Mouse (Mus musculus): ENCODE measurements around the gene Apbb2. TPM values are rescaled to one million over a fixed set of nuclear protein-coding genes. Genes with fewer than 3 reads are reported as not detected.

The Apbb2 gene
- total RNA-seq, 1 experiment from 2014 or later: 0.29 TPM

DNA sequence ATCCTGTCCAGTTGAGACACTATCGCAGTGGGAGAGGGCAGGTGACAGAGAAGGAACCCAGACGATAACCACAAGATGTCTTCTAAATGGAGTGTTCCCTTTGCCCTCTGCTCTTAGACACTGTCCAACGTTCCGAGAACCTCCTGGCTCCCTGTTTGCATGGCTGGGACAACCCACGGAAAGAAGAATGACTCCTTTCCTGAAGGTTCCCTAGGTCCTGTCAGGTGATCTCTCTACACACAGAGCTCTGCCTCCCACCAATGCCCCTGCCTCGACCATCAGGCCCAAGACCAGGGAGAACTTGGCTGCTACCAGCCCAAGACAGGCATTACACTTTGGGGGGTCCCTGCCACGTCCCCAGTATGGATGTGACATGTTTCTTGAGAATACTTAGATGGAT is 89.0 kb downstream of the Apbb2 start:
- no peak for ATAC-seq (replicated peaks; ENCODE audit: insufficient number of reproducible peaks, low FRiP score, low TSS enrichment, poor library complexity, severe bottlenecking)

GRCm38 (mm10) chr5:66528567-66528966 is 90.0 kb downstream of the Apbb2 start:
- no peak for ATAC-seq (replicated peaks; ENCODE audit: insufficient number of reproducible peaks, low FRiP score, low TSS enrichment, poor library complexity, severe bottlenecking)

DNA sequence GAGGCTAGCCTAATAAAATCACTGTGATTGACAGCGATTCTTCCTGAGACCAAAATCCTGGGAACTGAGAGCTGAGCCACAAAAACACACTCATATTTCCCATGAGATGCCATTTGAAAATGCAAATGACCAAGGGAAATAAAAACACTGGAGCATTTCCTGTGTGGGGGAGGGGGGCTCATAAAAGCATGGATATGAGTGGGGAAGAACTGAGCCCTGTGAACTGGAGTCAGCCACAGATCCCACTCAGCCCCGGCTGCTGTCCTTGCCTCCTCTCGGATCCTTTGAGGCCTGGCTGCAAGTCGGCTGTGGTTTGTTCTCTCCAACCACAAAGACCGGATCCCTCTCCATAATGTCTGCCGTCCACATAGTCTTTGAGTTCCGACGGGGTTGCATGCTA is 91.5 kb downstream of the Apbb2 start:
- ATAC-seq (replicated peaks; ENCODE audit: insufficient number of reproducible peaks, low FRiP score, low TSS enrichment, poor library complexity, severe bottlenecking): no peak

- ATAC-seq (replicated peaks; ENCODE audit: insufficient number of reproducible peaks, low FRiP score, low TSS enrichment, poor library complexity, severe bottlenecking): no peak
These were observed 93.6 kb downstream of the Apbb2 start for GRCm38 (mm10) chr5:66525002-66525401.

DNA sequence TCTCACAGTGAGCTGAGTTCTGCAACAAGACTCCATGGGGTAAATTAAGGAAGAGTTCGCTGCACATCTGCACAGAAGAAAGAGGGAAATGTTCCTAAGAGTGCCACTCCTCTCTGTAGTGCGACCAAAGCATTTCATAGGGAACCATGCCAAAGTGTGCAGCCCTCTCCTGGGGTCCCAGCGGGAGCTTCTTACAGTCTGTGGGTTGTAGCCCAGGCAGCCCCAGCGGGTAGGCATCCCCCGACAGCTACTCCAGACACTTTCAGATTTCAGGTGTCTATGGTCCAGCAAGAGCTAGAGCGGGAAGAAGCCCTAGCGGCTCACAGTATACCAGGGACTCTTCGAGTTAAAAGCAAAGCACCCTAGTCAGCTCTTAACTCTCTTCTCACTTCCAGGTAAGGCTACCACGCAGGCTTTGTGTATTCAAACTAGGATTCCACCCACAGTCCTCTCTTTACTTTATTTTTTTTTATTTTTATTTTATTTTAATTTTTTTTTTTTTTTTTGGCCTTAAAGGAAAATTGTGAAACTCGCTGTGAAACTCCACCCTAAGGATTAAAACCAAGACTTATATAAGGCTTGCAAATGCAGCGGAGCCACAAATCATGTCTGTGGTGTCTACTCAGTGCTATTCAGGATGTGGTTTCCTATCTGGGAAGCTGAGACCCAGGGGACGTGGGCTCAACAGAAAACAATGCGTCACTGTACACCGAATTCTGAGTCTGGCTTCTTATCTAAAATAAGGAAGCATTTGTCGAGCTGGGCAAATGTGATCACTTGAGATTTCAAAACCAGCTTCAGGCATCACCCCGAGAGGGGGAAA is 94.7 kb downstream of the Apbb2 start:
- no peak for ATAC-seq (replicated peaks; ENCODE audit: insufficient number of reproducible peaks, low FRiP score, low TSS enrichment, poor library complexity, severe bottlenecking)

DNA sequence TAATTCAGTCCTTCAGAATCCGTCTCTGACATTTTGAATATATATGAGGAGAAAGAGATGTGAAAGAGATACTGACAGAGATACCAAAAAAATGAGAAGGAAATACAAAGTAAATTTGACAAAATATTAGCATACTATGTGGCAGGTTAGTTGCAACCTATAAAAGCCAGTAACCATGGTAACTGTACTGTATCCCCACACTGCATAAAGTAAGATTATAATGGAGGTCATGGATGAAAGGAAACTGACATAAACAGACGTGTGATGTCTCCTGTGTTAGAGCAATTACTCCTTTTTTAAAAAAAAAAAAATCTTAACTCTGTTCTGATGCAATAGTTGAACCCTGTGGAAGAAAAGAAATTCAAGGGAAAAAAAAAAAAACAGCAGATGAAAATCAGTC is 97.3 kb downstream of the Apbb2 start:
- no peak for ATAC-seq (replicated peaks; ENCODE audit: insufficient number of reproducible peaks, low FRiP score, low TSS enrichment, poor library complexity, severe bottlenecking)

DNA sequence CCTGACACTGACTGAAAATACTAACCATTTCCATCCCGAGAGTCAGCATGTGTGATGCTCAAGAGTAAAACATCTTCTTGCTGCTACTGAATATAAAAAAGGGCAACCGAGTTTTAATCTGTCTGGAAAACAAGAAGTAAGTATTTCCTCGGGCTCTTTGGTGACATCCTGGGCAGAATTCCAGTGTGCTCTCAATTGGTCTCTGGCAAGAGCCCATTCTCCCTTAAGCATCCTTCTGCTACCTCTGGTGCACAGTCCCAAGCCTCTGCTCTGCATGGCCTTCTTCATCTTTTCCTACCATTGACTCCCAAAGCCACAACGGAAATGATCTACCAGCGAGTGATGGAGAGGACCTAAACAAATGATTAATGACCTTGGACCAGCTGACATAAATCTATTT is 99.1 kb downstream of the Apbb2 start:
- ATAC-seq (replicated peaks; ENCODE audit: insufficient number of reproducible peaks, low FRiP score, low TSS enrichment, poor library complexity, severe bottlenecking): no peak

- no peak for ATAC-seq (replicated peaks; ENCODE audit: insufficient number of reproducible peaks, low FRiP score, low TSS enrichment, poor library complexity, severe bottlenecking)
These were observed 100.1 kb downstream of the Apbb2 start for GRCm38 (mm10) chr5:66518411-66519006.

DNA sequence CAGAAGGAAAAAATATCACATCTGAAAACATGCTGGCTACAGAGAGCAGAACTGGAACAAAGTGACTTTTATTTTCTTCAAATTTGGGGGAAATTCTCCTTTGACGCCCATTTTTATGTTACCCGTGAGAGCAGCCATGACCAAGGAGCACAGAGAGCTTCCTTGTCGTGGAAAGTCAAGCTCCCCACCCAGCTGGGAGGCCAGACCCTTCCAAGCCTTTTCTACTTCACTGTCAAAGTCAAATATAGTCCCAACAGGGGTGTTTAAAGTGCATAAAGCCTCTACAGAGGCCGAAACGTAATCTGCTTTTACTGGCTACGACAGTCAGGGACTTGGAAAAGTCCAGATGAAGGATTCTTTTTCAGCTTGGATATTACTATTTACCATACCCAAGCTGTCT is 101.1 kb downstream of the Apbb2 start:
- no peak for ATAC-seq (replicated peaks; ENCODE audit: insufficient number of reproducible peaks, low FRiP score, low TSS enrichment, poor library complexity, severe bottlenecking)

- ATAC-seq (replicated peaks; ENCODE audit: insufficient number of reproducible peaks, low FRiP score, low TSS enrichment, poor library complexity, severe bottlenecking): no peak
These were observed 102.3 kb downstream of the Apbb2 start for GRCm38 (mm10) chr5:66516311-66516710.

GRCm38 (mm10) chr5:66515271-66515670 is 103.3 kb downstream of the Apbb2 start:
- ATAC-seq (replicated peaks; ENCODE audit: insufficient number of reproducible peaks, low FRiP score, low TSS enrichment, poor library complexity, severe bottlenecking): no peak

- ATAC-seq (replicated peaks; ENCODE audit: insufficient number of reproducible peaks, low FRiP score, low TSS enrichment, poor library complexity, severe bottlenecking): no peak
These were observed 103.9 kb downstream of the Apbb2 start for GRCm38 (mm10) chr5:66514659-66515058.

GRCm38 (mm10) chr5:66513412-66513811 is 105.2 kb downstream of the Apbb2 start:
- no peak for ATAC-seq (replicated peaks; ENCODE audit: insufficient number of reproducible peaks, low FRiP score, low TSS enrichment, poor library complexity, severe bottlenecking)

- no peak for ATAC-seq (replicated peaks; ENCODE audit: insufficient number of reproducible peaks, low FRiP score, low TSS enrichment, poor library complexity, severe bottlenecking)
These were observed 106.1 kb downstream of the Apbb2 start for GRCm38 (mm10) chr5:66512519-66512918.

- ATAC-seq (replicated peaks; ENCODE audit: insufficient number of reproducible peaks, low FRiP score, low TSS enrichment, poor library complexity, severe bottlenecking): no peak
These were observed 107.9 kb downstream of the Apbb2 start for GRCm38 (mm10) chr5:66510716-66511115.

- no peak for ATAC-seq (replicated peaks; ENCODE audit: insufficient number of reproducible peaks, low FRiP score, low TSS enrichment, poor library complexity, severe bottlenecking)
These were observed 109.4 kb downstream of the Apbb2 start for GRCm38 (mm10) chr5:66509151-66509550.

GRCm38 (mm10) chr5:66505578-66505977 is 113.0 kb downstream of the Apbb2 start:
- no peak for ATAC-seq (replicated peaks; ENCODE audit: insufficient number of reproducible peaks, low FRiP score, low TSS enrichment, poor library complexity, severe bottlenecking)

- no peak for ATAC-seq (replicated peaks; ENCODE audit: insufficient number of reproducible peaks, low FRiP score, low TSS enrichment, poor library complexity, severe bottlenecking)
These were observed 113.5 kb downstream of the Apbb2 start for GRCm38 (mm10) chr5:66505071-66505470.

GRCm38 (mm10) chr5:66504434-66504747 is 114.2 kb downstream of the Apbb2 start:
- no peak for ATAC-seq (replicated peaks; ENCODE audit: insufficient number of reproducible peaks, low FRiP score, low TSS enrichment, poor library complexity, severe bottlenecking)

- no peak for ATAC-seq (replicated peaks; ENCODE audit: insufficient number of reproducible peaks, low FRiP score, low TSS enrichment, poor library complexity, severe bottlenecking)
These were observed 114.8 kb downstream of the Apbb2 start for GRCm38 (mm10) chr5:66503557-66504433.
